Mouse (Mus musculus): ENCODE measurements around the gene Dynlrb2. TPM values are rescaled to one million over a fixed set of nuclear protein-coding genes. Genes with fewer than 3 reads are reported as not detected.

The Dynlrb2 gene
- polyA plus RNA-seq, 1 experiment from 2014 or later: not detected

DNA sequence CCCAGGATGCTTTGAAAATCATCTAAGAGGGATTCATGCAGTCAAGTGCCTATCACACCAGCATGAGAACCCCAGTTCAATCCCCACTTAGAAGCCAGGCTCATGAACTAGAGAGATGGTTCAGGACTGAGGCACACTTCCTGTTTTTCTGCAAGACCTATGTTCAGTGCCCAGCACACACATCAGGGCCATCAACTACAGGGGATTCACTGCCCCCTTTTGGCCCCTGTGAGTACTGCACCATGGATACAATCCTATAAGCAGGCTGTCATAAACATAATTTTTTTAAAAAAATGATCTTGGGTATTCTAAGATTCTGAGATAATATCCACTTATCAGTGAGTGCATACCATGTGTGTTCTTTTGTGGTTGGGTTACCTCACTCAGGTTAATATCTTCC, 26.1 kb upstream of the Dynlrb2 start:
- Histone ChIP-seq H3K4me2 (replicated peaks; ENCODE audit: low read depth) (no peak overlapping the region), H3K9ac (ENCODE audit: low read depth, low read length) (no peak overlapping the region), H3K4me1 (replicated peaks; ENCODE audit: control insufficient read depth, insufficient read depth, low read length) (no peaks in the 10 kb centered on the region), H3K36me3 (ENCODE audit: control insufficient read depth, insufficient read depth) (no peaks in the 10 kb centered on the region), H3K9me3 (ENCODE audit: control insufficient read depth) (no peaks in the 10 kb centered on the region), H3K27ac (ENCODE audit: low read depth, low read length) (no peak overlapping the region), H3K27me3 (replicated peaks; ENCODE audit: control insufficient read depth, insufficient read depth, low read length) (no peaks in the 10 kb centered on the region), H3K4me3 (ENCODE audit: low read depth, low read length) (no peak overlapping the region)
- no peak for ATAC-seq
- TF ChIP-seq CTCF (IDR thresholded peaks at IDR 0.05; ENCODE audit: low read depth): peak; percentile 32; the same call in 1 of the 2 replicates

DNA sequence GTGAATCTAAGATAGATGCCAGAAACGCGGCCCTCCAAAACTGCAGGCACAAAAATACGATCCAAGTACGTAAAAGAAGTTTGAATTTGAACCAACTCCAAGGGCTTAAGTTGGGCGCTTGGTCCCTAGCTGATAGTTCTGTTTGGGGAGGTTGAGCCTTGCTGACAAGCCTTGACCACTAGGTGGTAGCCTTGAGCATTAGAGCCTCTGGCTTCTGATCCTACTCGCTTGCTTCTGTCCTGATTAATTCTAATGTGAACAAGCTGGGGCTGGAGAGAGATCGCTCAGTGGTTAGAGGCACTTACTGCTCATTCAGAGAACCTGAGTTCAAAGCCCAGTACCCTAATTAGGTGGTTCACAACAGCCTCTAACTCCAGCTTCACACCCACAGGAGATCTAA, 23.9 kb upstream of the Dynlrb2 start:
- Histone ChIP-seq H3K9me3 (ENCODE audit: control insufficient read depth) (no peaks in the 10 kb centered on the region), H3K9ac (ENCODE audit: low read depth, low read length) (no peak overlapping the region), H3K27me3 (replicated peaks; ENCODE audit: control insufficient read depth, insufficient read depth, low read length) (no peaks in the 10 kb centered on the region), H3K36me3 (ENCODE audit: control insufficient read depth, insufficient read depth) (no peaks in the 10 kb centered on the region), H3K4me2 (replicated peaks; ENCODE audit: low read depth) (no peak overlapping the region), H3K4me1 (replicated peaks; ENCODE audit: control insufficient read depth, insufficient read depth, low read length) (no peaks in the 10 kb centered on the region), H3K4me3 (ENCODE audit: low read depth, low read length) (no peak overlapping the region), H3K27ac (ENCODE audit: low read depth, low read length) (no peak overlapping the region)
- TF ChIP-seq CTCF (IDR thresholded peaks at IDR 0.05; ENCODE audit: low read depth): peak; percentile 92
- 18% methylated on average over 7 of the region's 7 CpGs for WGBS
- ATAC-seq: no peak

DNA sequence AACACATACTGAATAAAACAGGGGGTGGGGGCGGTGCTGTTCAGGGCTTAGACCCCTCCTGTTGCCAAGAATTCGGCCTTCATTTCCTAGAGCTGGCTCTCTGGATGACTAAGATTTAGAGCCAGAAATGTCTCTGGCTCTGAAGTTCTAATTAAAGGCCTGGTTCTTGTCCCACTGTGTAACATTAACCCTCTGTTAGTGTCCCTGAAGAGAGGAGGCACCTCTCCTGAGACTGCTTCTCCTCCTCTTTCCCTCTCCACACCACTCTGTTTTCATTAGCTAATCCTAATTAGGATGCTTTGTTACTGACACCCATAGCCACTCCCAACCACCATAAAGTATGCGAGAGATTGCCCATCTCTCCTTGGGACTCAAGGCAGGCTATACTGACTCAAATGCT, 22.0 kb upstream of the Dynlrb2 start:
- Histone ChIP-seq H3K36me3 (ENCODE audit: control insufficient read depth, insufficient read depth) (no peaks in the 10 kb centered on the region), H3K4me3 (ENCODE audit: low read depth, low read length) (no peak overlapping the region), H3K9ac (ENCODE audit: low read depth, low read length) (no peak overlapping the region), H3K4me2 (replicated peaks; ENCODE audit: low read depth) (no peak overlapping the region), H3K27ac (ENCODE audit: low read depth, low read length) (no peak overlapping the region), H3K27me3 (replicated peaks; ENCODE audit: control insufficient read depth, insufficient read depth, low read length) (no peaks in the 10 kb centered on the region), H3K4me1 (replicated peaks; ENCODE audit: control insufficient read depth, insufficient read depth, low read length) (no peaks in the 10 kb centered on the region), H3K9me3 (ENCODE audit: control insufficient read depth) (no peaks in the 10 kb centered on the region)
- no peak for TF ChIP-seq CTCF (IDR thresholded peaks at IDR 0.05; ENCODE audit: low read depth)
- 62% methylated on average over 3 of the region's 3 CpGs for WGBS
- no peak for ATAC-seq

- 5% methylated on average over 2 of the region's 2 CpGs for WGBS
- Histone ChIP-seq H3K27ac (ENCODE audit: low read depth, low read length) (no peak overlapping the region), H3K4me1 (replicated peaks; ENCODE audit: control insufficient read depth, insufficient read depth, low read length) (no peaks in the 10 kb centered on the region), H3K36me3 (ENCODE audit: control insufficient read depth, insufficient read depth) (no peaks in the 10 kb centered on the region), H3K9ac (ENCODE audit: low read depth, low read length) (no peak overlapping the region), H3K4me3 (ENCODE audit: low read depth, low read length) (no peak overlapping the region), H3K9me3 (ENCODE audit: control insufficient read depth) (no peaks in the 10 kb centered on the region), H3K4me2 (replicated peaks; ENCODE audit: low read depth) (no peak overlapping the region), H3K27me3 (replicated peaks; ENCODE audit: control insufficient read depth, insufficient read depth, low read length) (no peaks in the 10 kb centered on the region)
- no peak for ATAC-seq
- peak; percentile 80 for TF ChIP-seq CTCF (IDR thresholded peaks at IDR 0.05; ENCODE audit: low read depth)
Observed at GRCm38 (mm10) chr8:116484087-116484486, 20.7 kb upstream of the Dynlrb2 start.

- Histone ChIP-seq H3K4me3 (ENCODE audit: low read depth, low read length) (no peak overlapping the region), H3K9ac (ENCODE audit: low read depth, low read length) (no peak overlapping the region), H3K27ac (ENCODE audit: low read depth, low read length) (no peak overlapping the region), H3K4me2 (replicated peaks; ENCODE audit: low read depth) (no peak overlapping the region), H3K27me3 (replicated peaks; ENCODE audit: control insufficient read depth, insufficient read depth, low read length) (no peaks in the 10 kb centered on the region), H3K9me3 (ENCODE audit: control insufficient read depth) (no peaks in the 10 kb centered on the region), H3K36me3 (ENCODE audit: control insufficient read depth, insufficient read depth) (no peaks in the 10 kb centered on the region), H3K4me1 (replicated peaks; ENCODE audit: control insufficient read depth, insufficient read depth, low read length) (no peaks in the 10 kb centered on the region)
- WGBS: 86% methylated on average over 2 of the region's 2 CpGs
- ATAC-seq: no peak
- TF ChIP-seq CTCF (IDR thresholded peaks at IDR 0.05; ENCODE audit: low read depth): no peak
Observed at GRCm38 (mm10) chr8:116488546-116488945, 16.2 kb upstream of the Dynlrb2 start.

DNA sequence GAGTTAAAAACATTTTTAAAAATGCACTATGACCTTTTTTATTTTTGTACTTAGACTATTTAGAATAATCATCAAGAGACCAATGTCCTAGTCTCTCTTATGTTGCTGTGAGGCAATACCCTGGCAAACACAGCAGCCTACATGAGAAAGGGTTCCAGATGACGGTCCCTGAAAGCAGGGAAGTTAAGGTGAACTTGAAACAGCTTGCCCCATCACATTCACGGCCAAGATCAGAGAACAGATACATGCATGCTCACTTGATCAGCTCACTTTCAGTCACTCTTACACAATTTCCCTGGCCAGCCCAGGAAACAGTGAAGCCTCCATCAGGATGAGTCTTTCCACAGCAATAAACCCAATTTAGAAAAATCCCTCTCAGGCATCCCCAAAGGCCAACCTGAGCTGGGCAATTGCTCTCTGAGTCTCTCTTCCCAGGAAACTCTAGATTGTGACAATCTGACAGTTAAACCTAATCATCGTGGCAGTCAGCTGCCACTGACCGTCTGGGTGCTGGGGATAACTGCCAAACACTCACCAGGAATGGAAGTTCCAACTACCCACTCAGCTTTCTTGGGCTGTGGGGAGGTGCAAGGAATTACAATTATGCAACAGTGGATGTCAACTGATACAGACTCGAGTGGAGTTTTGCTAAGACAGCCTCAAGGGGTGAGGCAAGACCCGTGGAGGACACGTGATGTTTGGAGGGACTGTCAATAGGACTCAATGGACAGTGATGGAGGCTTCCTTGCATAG, 4.5 kb upstream of the Dynlrb2 start:
- no peak overlapping the region for H3K4me3 ChIP-seq (ENCODE audit: low read depth, low read length)
- no peak overlapping the region for H3K9ac ChIP-seq (ENCODE audit: low read depth, low read length)
- H3K4me1 ChIP-seq (replicated peaks; ENCODE audit: control insufficient read depth, insufficient read depth, low read length): no peaks in the 10 kb centered on the region
- H3K27ac ChIP-seq (ENCODE audit: low read depth, low read length): no peak overlapping the region
- ATAC-seq: no peak
- no peaks in the 10 kb centered on the region for H3K36me3 ChIP-seq (ENCODE audit: control insufficient read depth, insufficient read depth)
- 82% methylated on average over 7 of the region's 7 CpGs for WGBS
- H3K4me2 ChIP-seq (replicated peaks; ENCODE audit: low read depth): no peak overlapping the region
- no peak for TF ChIP-seq CTCF (IDR thresholded peaks at IDR 0.05; ENCODE audit: low read depth)
- no peaks in the 10 kb centered on the region for H3K9me3 ChIP-seq (ENCODE audit: control insufficient read depth)
- H3K27me3 ChIP-seq (replicated peaks; ENCODE audit: control insufficient read depth, insufficient read depth, low read length): no peaks in the 10 kb centered on the region

Measured in intestine, postnatal 0 days (tissue).